Mouse (Mus musculus) CD4-positive, CD25-positive, alpha-beta regulatory T cell, adult 2 months (primary cell): ENCODE measurements around the gene Gm20425.

Experiments used
- DNase-seq: peaks from one replicate; pipeline ENCODE4 v3.0.0-alpha.2; 2012; ENCODE audit warnings: low read depth, low spot score

The Gm20425 gene

GRCm38 (mm10) chr9:103154568-103154967, 75.5 kb downstream of the Gm20425 start:
- DNase-seq: no peak

- no peak for DNase-seq
These were observed 76.8 kb downstream of the Gm20425 start for GRCm38 (mm10) chr9:103153286-103153685.

GRCm38 (mm10) chr9:103149074-103149799, 80.9 kb downstream of the Gm20425 start:
- no peak for DNase-seq

GRCm38 (mm10) chr9:103147103-103147502, 83.0 kb downstream of the Gm20425 start:
- DNase-seq: no peak

- DNase-seq: no peak
These were observed 83.4 kb downstream of the Gm20425 start for GRCm38 (mm10) chr9:103146703-103147102.

- DNase-seq: no peak
These were observed 83.8 kb downstream of the Gm20425 start for GRCm38 (mm10) chr9:103146257-103146656.

- DNase-seq: no peak
These were observed 84.8 kb downstream of the Gm20425 start for GRCm38 (mm10) chr9:103145351-103145750.

- DNase-seq: no peak
These were observed 86.2 kb downstream of the Gm20425 start for GRCm38 (mm10) chr9:103143881-103144280.

GRCm38 (mm10) chr9:103141266-103141665, 88.8 kb downstream of the Gm20425 start:
- no peak for DNase-seq

GRCm38 (mm10) chr9:103140384-103140783, 89.7 kb downstream of the Gm20425 start:
- DNase-seq: no peak
